Mouse (Mus musculus): ENCODE results near the gene Cass4.

Cass4 gene

GRCm38 (mm10) chr2:172390341-172390740 is 3.3 kb upstream of the Cass4 start:
- no peak for DNase-seq

GRCm38 (mm10) chr2:172392041-172392521 is 1.5 kb upstream of the Cass4 start:
- DNase-seq, result no peak

- no peak for DNase-seq
These were observed 428 bp downstream of the Cass4 start for GRCm38 (mm10) chr2:172394052-172394392.

- no peak for DNase-seq
These were observed 1.1 kb downstream of the Cass4 start for GRCm38 (mm10) chr2:172394671-172395070.

GRCm38 (mm10) chr2:172395961-172396360 is 2.4 kb downstream of the Cass4 start:
- DNase-seq, result no peak

GRCm38 (mm10) chr2:172399901-172400300 is 6.3 kb downstream of the Cass4 start:
- DNase-seq, result no peak

- DNase-seq, result no peak
These were observed 7.7 kb downstream of the Cass4 start for GRCm38 (mm10) chr2:172401116-172401825.

GRCm38 (mm10) chr2:172404239-172404638 is 10.6 kb downstream of the Cass4 start:
- no peak for DNase-seq

GRCm38 (mm10) chr2:172405011-172405410 is 11.4 kb downstream of the Cass4 start:
- no peak for DNase-seq

GRCm38 (mm10) chr2:172406173-172406572 is 12.6 kb downstream of the Cass4 start:
- DNase-seq, result no peak

- no peak for DNase-seq
These were observed 13.9 kb downstream of the Cass4 start for GRCm38 (mm10) chr2:172407499-172407898.

- DNase-seq, result no peak
These were observed 17.1 kb downstream of the Cass4 start for GRCm38 (mm10) chr2:172410686-172411085.

- no peak for DNase-seq
These were observed 17.5 kb downstream of the Cass4 start for GRCm38 (mm10) chr2:172411091-172411490.

GRCm38 (mm10) chr2:172412454-172412853 is 18.9 kb downstream of the Cass4 start:
- DNase-seq, result peak; percentile 19 to 40

GRCm38 (mm10) chr2:172413273-172413672 is 19.7 kb downstream of the Cass4 start:
- DNase-seq, result no peak

- no peak for DNase-seq
These were observed 20.3 kb downstream of the Cass4 start for GRCm38 (mm10) chr2:172413894-172414293.

GRCm38 (mm10) chr2:172416218-172416617 is 22.6 kb downstream of the Cass4 start:
- DNase-seq, result no peak

GRCm38 (mm10) chr2:172416876-172417275 is 23.3 kb downstream of the Cass4 start:
- DNase-seq, result no peak

GRCm38 (mm10) chr2:172418208-172418607 is 24.6 kb downstream of the Cass4 start:
- no peak for DNase-seq

- peak; percentile 29 to 31 for DNase-seq
These were observed 37.0 kb downstream of the Cass4 start for GRCm38 (mm10) chr2:172430609-172431008.

- no peak for DNase-seq
These were observed 40.2 kb downstream of the Cass4 start for GRCm38 (mm10) chr2:172433746-172434145.

- no peak for DNase-seq
These were observed 43.9 kb downstream of the Cass4 start for GRCm38 (mm10) chr2:172437371-172437952.

GRCm38 (mm10) chr2:172439843-172440639 is 46.4 kb downstream of the Cass4 start, which contains the start of gene Rtf2:
Gene Rtf2, plus strand, starts transcription at chr2:172440556.
- peak; percentile 99 to 100 for DNase-seq

- DNase-seq, result no peak
These were observed 47.0 kb downstream of the Cass4 start for GRCm38 (mm10) chr2:172440640-172441005.

Measured in kidney, postnatal 36 days (tissue).